Mouse (Mus musculus): Measurements from ENCODE around the gene 4932414N04Rik. TPM values are rescaled to one million over a fixed set of nuclear protein-coding genes. Genes with fewer than 3 reads are reported as not detected.
"Not testable (repeated sequence)": the region's sequence is repeated elsewhere in the genome, so short reads cannot be mapped to it uniquely, and the experiment has no call there.

4932414N04Rik gene
- total RNA-seq (2021), result not detected

- DNase-seq (ENCODE audit: extremely low spot score in 1 of 2, low spot score in 2 of 2), result not testable (repeated sequence)
These were observed at the start of gene 4932414N04Rik for GRCm38 (mm10) chr2:68656186-68656585. TSS of gene 4932414N04Rik (plus strand) at chr2:68656486.

DNA sequence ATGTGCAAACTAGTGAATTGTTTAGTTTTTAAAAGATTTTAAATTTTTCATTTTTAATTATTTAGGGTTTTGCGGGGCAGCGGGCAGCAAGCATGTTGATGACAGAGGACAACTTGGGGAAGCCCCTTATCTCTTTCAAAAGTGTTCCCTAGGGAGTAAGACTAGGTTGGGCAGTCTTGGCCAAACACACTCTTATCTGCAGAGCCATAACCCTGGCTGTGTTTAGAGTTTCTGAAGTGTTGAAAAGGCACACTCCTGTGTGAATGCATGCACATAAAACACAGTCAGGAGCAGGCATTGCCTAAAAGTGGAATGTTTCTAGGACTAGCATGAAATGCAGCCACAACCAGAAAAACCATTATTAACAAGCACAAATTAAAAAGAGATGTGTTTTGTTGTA lies 75.9 kb downstream of the 4932414N04Rik start:
- no peak for DNase-seq (ENCODE audit: extremely low spot score in 1 of 2, low spot score in 2 of 2)
- intact Hi-C loops (cut with DNase I), result no loop called here

More at GRCm38 (mm10) chr2:68656186-68656585, at the start of gene 4932414N04Rik:
- intact Hi-C loops (cut with DNase I), result not testable (repeated sequence)

- intact Hi-C loops (cut with DNase I), result loop anchor here (10.0 kb wide), 1 partner anchor 1915 kb away; no protein-coding TSS in a partner anchor
- no peak for DNase-seq (ENCODE audit: extremely low spot score in 1 of 2, low spot score in 2 of 2)
These were observed 83.8 kb downstream of the 4932414N04Rik start for GRCm38 (mm10) chr2:68739772-68740739.

GRCm38 (mm10) chr2:68744599-68744998 lies 88.3 kb downstream of the 4932414N04Rik start:
- intact Hi-C loops (cut with DNase I), result loop anchor here (10.0 kb wide), 1 partner anchor 1920 kb away; no protein-coding TSS in a partner anchor
- DNase-seq (ENCODE audit: extremely low spot score in 1 of 2, low spot score in 2 of 2), result no peak

DNA sequence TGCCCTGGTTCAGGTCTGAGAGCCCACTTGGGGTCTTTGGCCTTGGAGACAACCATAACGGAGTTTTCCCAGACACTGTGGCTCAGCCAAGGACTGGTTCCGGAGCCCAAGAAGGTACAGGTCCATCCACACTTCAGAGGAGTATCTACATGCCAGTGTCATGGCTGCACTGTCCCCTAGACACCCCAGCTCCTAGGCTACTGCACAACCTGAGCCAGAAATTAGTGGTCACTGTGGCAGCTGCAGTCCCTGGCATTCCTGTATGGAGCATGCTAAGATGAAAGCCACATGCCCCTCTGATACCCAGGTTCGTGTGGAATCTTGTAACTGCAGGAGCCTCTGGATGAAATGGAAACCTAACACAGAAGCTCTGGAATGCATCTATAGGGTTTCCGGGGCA lies 99.9 kb downstream of the 4932414N04Rik start:
- intact Hi-C loops (cut with DNase I), result loop anchor here (5.0 kb wide), 1 partner anchor 394 kb away; no protein-coding TSS in a partner anchor
- DNase-seq (ENCODE audit: extremely low spot score in 1 of 2, low spot score in 2 of 2), result no peak

DNA sequence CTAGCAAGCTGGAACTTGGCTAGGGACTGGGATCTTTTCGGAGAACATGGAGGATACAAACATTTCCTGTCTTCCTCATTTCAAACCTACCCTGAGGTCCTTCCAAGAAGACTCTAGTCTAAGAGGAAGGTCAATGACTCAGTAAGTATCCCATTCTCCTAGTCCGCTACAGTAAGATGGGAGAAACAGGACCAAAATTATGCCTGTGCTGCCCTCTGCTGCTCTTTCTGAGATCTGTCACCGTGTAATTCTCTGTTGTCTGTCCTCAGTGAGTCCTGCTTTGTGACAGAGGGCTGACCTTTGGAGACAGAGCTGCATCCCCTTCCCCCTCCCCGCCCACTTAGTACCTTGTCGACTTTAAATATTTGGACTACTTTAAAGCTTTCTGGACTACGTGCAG lies 100.5 kb downstream of the 4932414N04Rik start:
- intact Hi-C loops (cut with DNase I), result loop anchor here (1.0 to 5.0 kb wide), 2 partner anchors 193 to 394 kb away; no protein-coding TSS in a partner anchor
- peak in 1 of 2 experiments; percentile 32 for DNase-seq (ENCODE audit: extremely low spot score in 1 of 2, low spot score in 2 of 2)

DNA sequence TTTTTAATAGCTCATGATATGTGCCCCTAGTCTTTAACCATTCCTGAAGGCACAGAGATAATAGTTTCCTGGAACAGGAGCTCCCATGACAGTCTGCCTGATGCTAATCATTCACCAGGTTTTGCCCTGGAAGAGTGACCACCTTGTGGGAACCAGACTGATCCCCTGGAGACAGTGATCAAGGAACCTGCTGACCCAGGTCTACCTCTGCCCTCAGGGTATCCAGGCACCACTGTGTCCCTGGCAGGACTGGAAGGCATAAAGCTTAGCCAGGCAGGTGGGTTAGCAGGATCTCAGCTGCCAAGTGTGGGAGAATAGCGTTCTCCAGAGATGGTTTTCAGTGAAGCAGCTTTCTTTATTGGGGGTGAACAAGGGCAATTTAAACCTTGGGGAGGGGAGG lies 109.1 kb downstream of the 4932414N04Rik start:
- intact Hi-C loops (cut with DNase I), result no loop called here
- DNase-seq (ENCODE audit: extremely low spot score in 1 of 2, low spot score in 2 of 2), result no peak

DNA sequence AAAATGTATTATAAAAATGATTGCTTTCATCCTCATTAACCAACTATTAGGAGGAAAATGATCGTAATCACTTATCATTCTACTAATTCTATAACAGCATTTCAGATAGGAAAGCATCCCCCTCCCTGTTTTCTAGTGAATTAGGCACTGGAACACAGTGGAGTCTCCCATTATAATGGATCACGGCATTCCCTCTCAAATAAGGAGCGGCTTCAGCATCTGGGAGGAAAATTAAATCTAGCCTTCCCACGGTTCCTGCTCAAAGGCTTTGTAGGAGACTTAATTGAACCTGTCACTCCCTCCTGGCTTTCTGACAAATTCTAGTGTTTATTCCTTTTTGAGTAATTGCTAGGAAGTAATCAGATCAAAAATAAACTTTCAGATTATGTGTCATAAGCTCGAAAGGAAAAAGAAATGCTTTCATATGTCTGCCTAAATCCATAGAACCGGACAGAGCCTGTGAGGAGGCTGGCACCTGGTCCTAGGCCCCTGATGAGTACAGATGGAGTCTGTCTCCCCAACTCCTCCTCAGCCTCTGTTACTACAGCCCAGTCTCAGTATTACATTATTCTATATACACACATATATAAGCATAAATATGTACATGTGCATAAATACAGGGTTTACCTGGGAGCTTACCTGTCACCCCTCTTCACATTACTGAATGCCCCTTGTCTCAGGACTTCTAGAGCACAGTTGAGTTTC lies 111.1 kb downstream of the 4932414N04Rik start:
- intact Hi-C loops (cut with DNase I), result no loop called here
- no peak for DNase-seq (ENCODE audit: extremely low spot score in 1 of 2, low spot score in 2 of 2)

- intact Hi-C loops (cut with DNase I), result no loop called here
- DNase-seq (ENCODE audit: extremely low spot score in 1 of 2, low spot score in 2 of 2), result no peak
These were observed 126.2 kb downstream of the 4932414N04Rik start for GRCm38 (mm10) chr2:68782268-68783132.

GRCm38 (mm10) chr2:68783664-68784063 lies 127.4 kb downstream of the 4932414N04Rik start:
- intact Hi-C loops (cut with DNase I); DNase-seq (ENCODE audit: extremely low spot score in 1 of 2, low spot score in 2 of 2): not testable (repeated sequence)

GRCm38 (mm10) chr2:68784710-68785427 lies 128.6 kb downstream of the 4932414N04Rik start:
- DNase-seq (ENCODE audit: extremely low spot score in 1 of 2, low spot score in 2 of 2), result peak; percentile 78 to 82
- intact Hi-C loops (cut with DNase I), result loop anchor here (5.0 kb wide), 3 partner anchors 77 to 642 kb away; partner anchors contain the start of gene Cers6

- no peak for DNase-seq (ENCODE audit: extremely low spot score in 1 of 2, low spot score in 2 of 2)
- intact Hi-C loops (cut with DNase I), result loop anchor here (5.0 kb wide), 3 partner anchors 75 to 640 kb away; partner anchors contain the start of gene Cers6
These were observed 130.9 kb downstream of the 4932414N04Rik start for GRCm38 (mm10) chr2:68787161-68787675.

- intact Hi-C loops (cut with DNase I), result no loop called here
- no peak for DNase-seq (ENCODE audit: extremely low spot score in 1 of 2, low spot score in 2 of 2)
These were observed 136.0 kb downstream of the 4932414N04Rik start for GRCm38 (mm10) chr2:68792296-68792695.

- DNase-seq (ENCODE audit: extremely low spot score in 1 of 2, low spot score in 2 of 2), result no peak
- intact Hi-C loops (cut with DNase I), result no loop called here
These were observed 137.2 kb downstream of the 4932414N04Rik start for GRCm38 (mm10) chr2:68793472-68793871.

DNA sequence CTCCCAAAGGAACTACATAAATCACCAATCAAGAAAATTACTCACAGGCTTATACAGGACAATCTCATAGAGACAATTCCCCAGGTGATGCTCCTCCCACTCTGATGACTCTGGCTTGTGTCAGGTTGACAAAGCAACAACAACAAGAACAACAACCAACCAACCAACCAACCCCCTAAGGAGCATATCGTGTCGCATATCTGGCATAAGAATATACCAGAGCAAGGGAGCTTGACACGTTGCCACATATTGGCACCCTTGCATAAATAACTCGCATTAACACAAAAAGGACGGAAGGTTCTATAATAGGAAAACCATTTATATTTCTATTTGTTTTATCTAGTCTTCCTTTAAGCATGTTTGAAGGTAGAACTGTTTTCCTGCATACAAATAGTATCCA lies 137.9 kb downstream of the 4932414N04Rik start:
- no peak for DNase-seq (ENCODE audit: extremely low spot score in 1 of 2, low spot score in 2 of 2)
- intact Hi-C loops (cut with DNase I), result no loop called here

DNA sequence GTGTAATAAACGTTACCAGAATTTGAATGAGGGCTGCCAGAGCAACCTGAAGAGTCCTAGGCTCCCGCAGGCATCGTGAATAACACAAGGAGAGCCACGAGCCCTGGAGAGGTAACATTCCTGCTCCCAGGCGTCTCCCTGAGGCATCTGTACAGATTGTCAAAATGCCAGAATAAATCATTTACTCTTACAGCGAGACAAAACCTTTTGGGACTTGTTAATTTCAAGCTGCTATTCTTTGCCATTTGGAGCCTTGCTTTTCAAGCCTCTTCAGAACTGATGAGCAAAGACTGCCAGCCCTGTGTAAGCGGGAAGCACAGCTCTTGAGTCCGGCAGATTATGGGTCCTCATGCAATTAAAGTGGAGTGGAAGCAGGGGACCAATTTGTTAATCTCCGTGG lies 138.3 kb downstream of the 4932414N04Rik start:
- intact Hi-C loops (cut with DNase I), result no loop called here
- no peak for DNase-seq (ENCODE audit: extremely low spot score in 1 of 2, low spot score in 2 of 2)

GRCm38 (mm10) chr2:68796011-68796775 lies 139.9 kb downstream of the 4932414N04Rik start:
- intact Hi-C loops (cut with DNase I), result no loop called here
- no peak for DNase-seq (ENCODE audit: extremely low spot score in 1 of 2, low spot score in 2 of 2)
